Mouse (Mus musculus): ENCODE measurements at regions not wholly inside any gene's neighbourhood (a gene's known extent, or its start where the extent isn't known, plus 50 kb on each side); places are given as distances from the start of the nearest gene placed in this dataset.

GRCm38 (mm10) chr11:112252548-112252947 lies 529.5 kb upstream of the Sox9 start:
- 96% methylated on average over 1 of the region's 1 CpGs for WGBS
- Histone ChIP-seq H3K36me3 (ENCODE audit: insufficient read depth) (no peaks in the 10 kb centered on the region), H3K4me1 (ENCODE audit: insufficient read depth) (no peaks in the 10 kb centered on the region), H3K9ac (no peak overlapping the region), H3K27me3 (ENCODE audit: insufficient read depth, low read length) (no peaks in the 10 kb centered on the region), H3K4me3 (ENCODE audit: low read depth, low read length) (no peak overlapping the region), H3K4me2 (no peak overlapping the region), H3K9me3 (ENCODE audit: low read depth, low read length) (no peaks in the 10 kb centered on the region), H3K27ac (ENCODE audit: low read depth) (no peak overlapping the region)
- ATAC-seq (ENCODE audit: insufficient read depth) (no peak), DNase-seq (no peak)
- TF ChIP-seq CTCF (IDR thresholded peaks at IDR 0.05; ENCODE audit: low read depth) = no peak

- H3K27ac ChIP-seq (ENCODE audit: low read depth) = no peak overlapping the region
- H3K4me3 ChIP-seq (ENCODE audit: low read depth, low read length) = no peak overlapping the region
- H3K9me3 ChIP-seq (ENCODE audit: low read depth, low read length) = no peaks in the 10 kb centered on the region
- H3K9ac ChIP-seq = no peak overlapping the region
- DNase-seq = no peak
- H3K36me3 ChIP-seq (ENCODE audit: insufficient read depth) = no peaks in the 10 kb centered on the region
- H3K4me1 ChIP-seq (ENCODE audit: insufficient read depth) = no peaks in the 10 kb centered on the region
- no peak for TF ChIP-seq CTCF (IDR thresholded peaks at IDR 0.05; ENCODE audit: low read depth)
- H3K4me2 ChIP-seq = no peak overlapping the region
- no peaks in the 10 kb centered on the region for H3K27me3 ChIP-seq (ENCODE audit: insufficient read depth, low read length)
- no peak for ATAC-seq (ENCODE audit: insufficient read depth)
- WGBS = 92% methylated on average over 3 of the region's 3 CpGs
These were observed 529.0 kb upstream of the Sox9 start for GRCm38 (mm10) chr11:112253061-112253460.

DNA sequence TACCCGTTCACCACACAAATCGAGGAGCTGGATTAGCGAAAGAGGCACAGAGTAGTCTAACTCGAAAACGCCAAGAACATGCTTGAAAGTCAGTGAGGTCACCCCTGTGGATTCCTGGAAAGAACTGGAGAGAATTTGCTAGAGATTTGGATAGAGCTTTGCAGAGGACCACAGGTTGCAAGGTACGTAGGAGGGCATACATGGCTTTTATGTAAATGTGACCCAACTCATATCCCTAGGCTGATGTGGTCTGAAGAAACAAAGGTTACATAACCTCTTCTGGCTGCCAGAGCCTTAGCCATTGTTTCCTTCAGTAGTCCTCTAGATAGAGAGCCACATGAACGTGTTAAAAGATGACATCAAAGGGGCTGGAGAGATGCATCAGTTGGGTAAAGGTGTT lies 525.7 kb upstream of the Sox9 start:
- Histone ChIP-seq H3K27ac (ENCODE audit: low read depth) (no peak overlapping the region), H3K27me3 (ENCODE audit: insufficient read depth, low read length) (no peaks in the 10 kb centered on the region), H3K4me1 (ENCODE audit: insufficient read depth) (no peaks in the 10 kb centered on the region), H3K9ac (no peak overlapping the region), H3K4me2 (no peak overlapping the region), H3K9me3 (ENCODE audit: low read depth, low read length) (no peaks in the 10 kb centered on the region), H3K36me3 (ENCODE audit: insufficient read depth) (no peaks in the 10 kb centered on the region), H3K4me3 (ENCODE audit: low read depth, low read length) (no peak overlapping the region)
- TF ChIP-seq CTCF (IDR thresholded peaks at IDR 0.05; ENCODE audit: low read depth) = no peak
- WGBS = 83% methylated on average over 7 of the region's 7 CpGs
- no peak for ATAC-seq (ENCODE audit: insufficient read depth)
- DNase-seq = no peak

DNA sequence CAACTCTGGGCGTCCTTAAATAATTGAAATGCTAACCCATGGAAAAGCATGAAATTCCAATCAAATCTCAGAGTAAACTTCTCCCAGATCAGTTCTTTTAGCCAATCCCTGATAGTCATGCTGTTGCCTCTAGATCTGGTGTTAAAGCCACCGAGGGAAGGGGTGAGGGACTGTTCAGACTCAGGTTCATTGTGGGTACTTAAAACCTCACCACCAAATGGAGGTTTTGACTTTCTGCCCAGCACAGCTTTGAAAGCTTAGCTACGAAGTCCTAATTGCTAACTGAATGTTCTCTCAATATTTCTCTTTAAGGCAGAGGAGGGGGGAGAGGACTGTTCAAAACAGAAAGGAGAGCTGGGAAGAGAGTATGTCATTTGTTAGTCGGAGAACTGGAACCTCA lies 517.9 kb upstream of the Sox9 start:
- Histone ChIP-seq H3K4me1 (ENCODE audit: insufficient read depth) (no peaks in the 10 kb centered on the region), H3K27ac (ENCODE audit: low read depth) (no peak overlapping the region), H3K36me3 (ENCODE audit: insufficient read depth) (no peaks in the 10 kb centered on the region), H3K9ac (no peak overlapping the region), H3K4me2 (no peak overlapping the region), H3K27me3 (ENCODE audit: insufficient read depth, low read length) (no peaks in the 10 kb centered on the region), H3K9me3 (ENCODE audit: low read depth, low read length) (no peaks in the 10 kb centered on the region), H3K4me3 (ENCODE audit: low read depth, low read length) (no peak overlapping the region)
- WGBS = 74% methylated on average over 4 of the region's 4 CpGs
- ATAC-seq (ENCODE audit: insufficient read depth) (no peak), DNase-seq (no peak)
- TF ChIP-seq CTCF (IDR thresholded peaks at IDR 0.05; ENCODE audit: low read depth) = no peak

DNA sequence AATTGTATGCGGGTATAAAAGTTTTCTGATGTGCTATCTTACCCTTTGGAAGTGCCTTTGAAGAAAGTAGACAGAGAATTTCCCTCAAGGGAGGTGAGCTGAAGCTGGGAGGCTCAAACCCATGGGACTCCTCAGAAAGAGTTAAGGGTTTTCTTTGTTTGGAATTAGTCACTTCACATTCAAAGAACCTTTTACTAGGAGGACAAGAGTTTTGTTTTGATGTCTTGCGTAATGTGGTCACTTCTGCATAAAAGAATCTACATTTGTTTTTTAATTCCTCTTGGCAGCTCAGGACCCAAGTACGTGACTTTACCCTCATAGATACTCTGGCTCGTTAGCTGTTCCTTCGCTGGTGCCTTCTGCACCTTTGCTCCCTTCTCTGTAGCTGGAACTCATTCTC lies 511.1 kb upstream of the Sox9 start:
- 79% methylated on average over 5 of the region's 5 CpGs for WGBS

GRCm38 (mm10) chr11:112278566-112278965 lies 503.5 kb upstream of the Sox9 start:
- DNase-seq = no peak
- WGBS = 93% methylated on average over 1 of the region's 1 CpGs
- no peaks in the 10 kb centered on the region for H3K4me1 ChIP-seq (ENCODE audit: insufficient read depth)
- no peak overlapping the region for H3K4me2 ChIP-seq
- H3K9ac ChIP-seq = no peak overlapping the region
- H3K27me3 ChIP-seq (ENCODE audit: insufficient read depth, low read length) = no peaks in the 10 kb centered on the region
- H3K9me3 ChIP-seq (ENCODE audit: low read depth, low read length) = no peaks in the 10 kb centered on the region
- no peak for TF ChIP-seq CTCF (IDR thresholded peaks at IDR 0.05; ENCODE audit: low read depth)
- ATAC-seq (ENCODE audit: insufficient read depth) = no peak
- H3K36me3 ChIP-seq (ENCODE audit: insufficient read depth) = no peaks in the 10 kb centered on the region
- no peak overlapping the region for H3K4me3 ChIP-seq (ENCODE audit: low read depth, low read length)
- H3K27ac ChIP-seq (ENCODE audit: low read depth) = no peak overlapping the region

More for the DNA sequence above, 511.1 kb upstream of the Sox9 start:
- Histone ChIP-seq H3K27me3 (ENCODE audit: insufficient read depth, low read length) (no peaks in the 10 kb centered on the region), H3K27ac (ENCODE audit: low read depth) (no peak overlapping the region), H3K36me3 (ENCODE audit: insufficient read depth) (no peaks in the 10 kb centered on the region), H3K4me3 (ENCODE audit: low read depth, low read length) (no peak overlapping the region), H3K4me2 (no peak overlapping the region), H3K4me1 (ENCODE audit: insufficient read depth) (no peaks in the 10 kb centered on the region), H3K9me3 (ENCODE audit: low read depth, low read length) (no peaks in the 10 kb centered on the region), H3K9ac (no peak overlapping the region)
- TF ChIP-seq CTCF (IDR thresholded peaks at IDR 0.05; ENCODE audit: low read depth) = no peak
- DNase-seq (no peak), ATAC-seq (ENCODE audit: insufficient read depth) (no peak)

DNA sequence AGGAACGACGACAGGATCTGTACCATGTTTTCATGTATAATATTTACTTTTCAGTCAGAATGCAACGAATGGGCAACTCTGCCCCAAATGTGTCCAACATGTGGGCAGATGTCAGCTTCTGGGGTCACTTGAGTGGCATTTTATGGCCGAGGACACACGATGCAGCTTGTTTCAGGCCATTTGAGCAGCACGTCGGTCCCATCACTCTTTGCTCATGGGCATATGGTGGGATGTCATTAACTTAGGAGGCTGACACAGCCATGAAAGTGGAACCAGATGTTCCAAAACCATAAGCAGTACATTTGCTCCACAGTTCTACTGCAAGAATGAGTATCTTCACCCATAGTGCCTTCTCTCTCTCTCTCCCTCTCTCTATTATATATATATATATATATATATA lies 499.1 kb upstream of the Sox9 start:
- H3K27me3 ChIP-seq (ENCODE audit: insufficient read depth, low read length) = no peaks in the 10 kb centered on the region
- H3K9ac ChIP-seq = no peak overlapping the region
- H3K27ac ChIP-seq (ENCODE audit: low read depth) = no peak overlapping the region
- TF ChIP-seq CTCF (IDR thresholded peaks at IDR 0.05; ENCODE audit: low read depth) = no peak
- no peaks in the 10 kb centered on the region for H3K4me1 ChIP-seq (ENCODE audit: insufficient read depth)
- 71% methylated on average over 7 of the region's 7 CpGs for WGBS
- no peak overlapping the region for H3K4me2 ChIP-seq
- H3K36me3 ChIP-seq (ENCODE audit: insufficient read depth) = no peaks in the 10 kb centered on the region
- no peaks in the 10 kb centered on the region for H3K9me3 ChIP-seq (ENCODE audit: low read depth, low read length)
- ATAC-seq (ENCODE audit: insufficient read depth) (no peak), DNase-seq (no peak)
- no peak overlapping the region for H3K4me3 ChIP-seq (ENCODE audit: low read depth, low read length)

GRCm38 (mm10) chr11:112298901-112299341 lies 483.1 kb upstream of the Sox9 start:
- WGBS = 70% methylated on average over 5 of the region's 5 CpGs
- no peaks in the 10 kb centered on the region for H3K36me3 ChIP-seq (ENCODE audit: insufficient read depth)
- no peak overlapping the region for H3K4me2 ChIP-seq
- no peak overlapping the region for H3K4me3 ChIP-seq (ENCODE audit: low read depth, low read length)
- ATAC-seq (ENCODE audit: insufficient read depth) (no peak), DNase-seq (no peak)
- no peaks in the 10 kb centered on the region for H3K27me3 ChIP-seq (ENCODE audit: insufficient read depth, low read length)
- no peaks in the 10 kb centered on the region for H3K4me1 ChIP-seq (ENCODE audit: insufficient read depth)
- no peak overlapping the region for H3K27ac ChIP-seq (ENCODE audit: low read depth)
- H3K9me3 ChIP-seq (ENCODE audit: low read depth, low read length) = no peaks in the 10 kb centered on the region
- H3K9ac ChIP-seq = no peak overlapping the region
- TF ChIP-seq CTCF (IDR thresholded peaks at IDR 0.05; ENCODE audit: low read depth) = no peak

Data from lung, embryonic 14.5 days (tissue).